Mouse (Mus musculus) testis, postnatal 14 days (tissue): Measurements from ENCODE around the gene Csnk1d.

ENCODE experiments used
- DNase-seq: peaks from one replicate; pipeline ENCODE4 v3.0.0; 2021; ENCODE audit warnings: low spot score

The Csnk1d gene

GRCm38 (mm10) chr11:120990951-120991526 is at the start of gene Csnk1d:
TSS of gene Csnk1d (minus strand) at chr11:120991330.
- peak; percentile 97 for DNase-seq

- DNase-seq = no peak
Observed at GRCm38 (mm10) chr11:121039302-121039701, 48.2 kb upstream of the Csnk1d start, which contains the start of gene Cd7. TSS of gene Cd7 (minus strand) at chr11:121039418.

- no peak for DNase-seq
Observed at GRCm38 (mm10) chr11:121038366-121039240, 47.5 kb upstream of the Csnk1d start.

- no peak for DNase-seq
Observed at GRCm38 (mm10) chr11:121033118-121033517, 42.0 kb upstream of the Csnk1d start.

GRCm38 (mm10) chr11:121027259-121027658 is 36.1 kb upstream of the Csnk1d start:
- DNase-seq = no peak

GRCm38 (mm10) chr11:121024163-121024562 is 33.0 kb upstream of the Csnk1d start:
- no peak for DNase-seq

GRCm38 (mm10) chr11:121019501-121019900 is 28.4 kb upstream of the Csnk1d start:
- DNase-seq = no peak

GRCm38 (mm10) chr11:121017703-121018102 is 26.6 kb upstream of the Csnk1d start:
- DNase-seq = peak; percentile 36

GRCm38 (mm10) chr11:121015472-121015871 is 24.3 kb upstream of the Csnk1d start:
- DNase-seq = no peak

- no peak for DNase-seq
Observed at GRCm38 (mm10) chr11:121014896-121015300, 23.8 kb upstream of the Csnk1d start.

- DNase-seq = no peak
Observed at GRCm38 (mm10) chr11:121013656-121014055, 22.5 kb upstream of the Csnk1d start.

- no peak for DNase-seq
Observed at GRCm38 (mm10) chr11:121010044-121010755, 19.1 kb upstream of the Csnk1d start.

- no peak for DNase-seq
Observed at GRCm38 (mm10) chr11:121006184-121006583, 15.1 kb upstream of the Csnk1d start.

GRCm38 (mm10) chr11:121004281-121004680 is 13.2 kb upstream of the Csnk1d start:
- DNase-seq = no peak

- no peak for DNase-seq
Observed at GRCm38 (mm10) chr11:121001966-121002365, 10.8 kb upstream of the Csnk1d start.

GRCm38 (mm10) chr11:120994741-120995140 is 3.6 kb upstream of the Csnk1d start:
- DNase-seq = no peak

GRCm38 (mm10) chr11:120993586-120993985 is 2.5 kb upstream of the Csnk1d start:
- no peak for DNase-seq

- no peak for DNase-seq
Observed at GRCm38 (mm10) chr11:120993080-120993479, 1.9 kb upstream of the Csnk1d start.

- DNase-seq = peak; percentile 57
Observed at GRCm38 (mm10) chr11:120991791-120992190, 661 bp upstream of the Csnk1d start.

GRCm38 (mm10) chr11:120990126-120990781 is 876 bp downstream of the Csnk1d start:
- no peak for DNase-seq

GRCm38 (mm10) chr11:120989523-120989922 is 1.6 kb downstream of the Csnk1d start:
- no peak for DNase-seq

GRCm38 (mm10) chr11:120988410-120988809 is 2.7 kb downstream of the Csnk1d start:
- DNase-seq = no peak
